8 mouse cellular contexts compared by ENCODE assay signal in the genomic region with DNA sequence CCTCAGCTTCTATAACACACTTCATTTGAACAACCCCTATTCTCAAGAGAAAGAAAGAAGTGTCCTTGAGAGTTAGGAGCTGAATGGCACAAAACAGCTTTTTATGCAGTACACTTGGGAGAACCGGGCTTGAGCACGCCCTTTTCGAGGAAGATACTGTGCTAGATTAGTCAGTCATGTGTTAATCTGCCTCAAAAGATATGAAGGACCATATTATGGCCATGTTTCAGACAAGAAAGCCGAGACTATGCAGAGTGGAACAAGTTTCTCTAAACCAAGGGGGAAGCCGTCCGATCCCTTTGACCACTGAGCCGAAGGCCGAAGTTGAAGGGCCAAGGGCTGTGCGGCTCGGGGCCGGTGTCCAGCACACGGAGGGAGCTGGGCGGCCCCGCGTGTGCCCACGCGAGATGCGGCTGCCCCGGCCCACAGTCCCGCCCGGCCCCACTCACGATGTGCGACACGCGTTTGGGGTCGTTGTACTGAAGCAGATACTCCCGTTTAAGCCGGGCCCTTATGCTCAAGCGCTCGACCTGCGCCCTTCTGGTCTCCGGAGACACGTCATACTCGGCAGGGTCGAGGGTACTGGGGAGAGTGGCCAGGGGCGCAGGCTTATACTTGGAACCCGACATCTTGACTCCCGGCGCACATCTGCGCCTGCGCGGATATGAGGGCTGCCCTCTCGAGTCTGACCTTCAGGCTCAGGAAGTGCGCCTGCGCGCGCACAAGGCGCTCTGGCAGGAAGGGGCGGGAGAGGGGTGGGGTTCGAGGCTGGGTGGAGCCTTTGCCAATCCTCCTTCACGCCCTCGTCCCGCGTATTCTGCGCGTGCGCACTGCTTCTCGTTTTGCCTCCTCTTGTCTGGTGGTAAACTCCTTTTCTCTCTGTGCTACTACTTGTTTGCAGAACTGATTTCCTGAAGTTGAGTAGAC. TPM values are rescaled to one million over a fixed set of nuclear protein-coding genes. Genes with fewer than 3 reads are reported as not detected.
DNase-seq lines count a peak whose midpoint lies in the region; ATAC-seq and TF ChIP-seq lines count a peak whose summit lies in the region.

A gene (minus strand): TSS at position 723 of the 927 bp plus-strand sequence.

- H3K27me3 ChIP-seq in heart, embryonic 12.5 days (replicated peaks) = no peaks in the 10 kb centered on the region
- no peaks in the 10 kb centered on the region for H3K27me3 ChIP-seq in kidney, postnatal 0 days (ENCODE audit: insufficient read depth, low read length)
- H3K27me3 ChIP-seq in liver, embryonic 11.5 days (replicated peaks; ENCODE audit: control insufficient read depth, insufficient read depth, low read length) = no peaks in the 10 kb centered on the region
- no peaks in the 10 kb centered on the region for H3K27me3 ChIP-seq in stomach, embryonic 14.5 days (ENCODE audit: control insufficient read depth, insufficient read depth, low read length)

- H3K4me2 ChIP-seq in heart, embryonic 12.5 days = peak within 1 kb of the TSS; percentile 76
- peak within 1 kb of the TSS; percentile 67 for H3K4me2 ChIP-seq in kidney, postnatal 0 days (ENCODE audit: low read length)
- peak within 1 kb of the TSS; percentile 63 for H3K4me2 ChIP-seq in liver, embryonic 11.5 days
- peak within 1 kb of the TSS; percentile 73 for H3K4me2 ChIP-seq in stomach, embryonic 14.5 days (replicated peaks; ENCODE audit: low read depth, low read length)

- peak within 1 kb of the TSS; percentile 92 for H3K4me3 ChIP-seq in heart, embryonic 12.5 days
- peak within 1 kb of the TSS; percentile 63 for H3K4me3 ChIP-seq in kidney, postnatal 0 days (replicated peaks; ENCODE audit: low read depth, low read length)
- H3K4me3 ChIP-seq in liver, embryonic 11.5 days (ENCODE audit: low read depth, low read length) = peak within 1 kb of the TSS; percentile 83
- peak within 1 kb of the TSS; percentile 54 for H3K4me3 ChIP-seq in stomach, embryonic 14.5 days (ENCODE audit: low read depth, low read length)

- H3K4me1 ChIP-seq in heart, embryonic 12.5 days (replicated peaks) = peaks cover 42% of the 10 kb centered on the region
- peaks cover 16% of the 10 kb centered on the region; the same call in 1 of the 2 replicates for H3K4me1 ChIP-seq in kidney, postnatal 0 days (replicated peaks; ENCODE audit: insufficient read depth, low read length)
- peaks cover 7% of the 10 kb centered on the region; the same call in 1 of the 2 replicates for H3K4me1 ChIP-seq in liver, embryonic 11.5 days (replicated peaks; ENCODE audit: control insufficient read depth, insufficient read depth, low read length)
- H3K4me1 ChIP-seq in stomach, embryonic 14.5 days (ENCODE audit: control insufficient read depth, insufficient read depth, low read length) = peaks cover 19% of the 10 kb centered on the region

- no peaks in the 10 kb centered on the region for H3K9me3 ChIP-seq in heart, embryonic 12.5 days (replicated peaks)
- no peaks in the 10 kb centered on the region for H3K9me3 ChIP-seq in kidney, postnatal 0 days (replicated peaks; ENCODE audit: low read length)
- no peaks in the 10 kb centered on the region for H3K9me3 ChIP-seq in liver, embryonic 11.5 days (ENCODE audit: control insufficient read depth, low read length)
- no peaks in the 10 kb centered on the region for H3K9me3 ChIP-seq in stomach, embryonic 14.5 days (ENCODE audit: control insufficient read depth, low read depth, low read length)

- H3K27ac ChIP-seq in heart, embryonic 12.5 days (ENCODE audit: poor library complexity, severe bottlenecking) = peak within 1 kb of the TSS; percentile 90
- H3K27ac ChIP-seq in kidney, postnatal 0 days = peak within 1 kb of the TSS; percentile 83
- H3K27ac ChIP-seq in liver, embryonic 11.5 days (ENCODE audit: low read depth, low read length) = peak within 1 kb of the TSS; percentile 80
- H3K27ac ChIP-seq in stomach, embryonic 14.5 days (ENCODE audit: low read length) = peak within 1 kb of the TSS; percentile 66

- 0 out of 2 replicates have a peak, but pooled peaks cover 3% of the 10 kb centered on the region for H3K36me3 ChIP-seq in heart, embryonic 12.5 days
- no peaks in the 10 kb centered on the region for H3K36me3 ChIP-seq in kidney, postnatal 0 days (ENCODE audit: insufficient read depth, low read length)
- H3K36me3 ChIP-seq in liver, embryonic 11.5 days (ENCODE audit: control insufficient read depth, insufficient read depth, low read length) = no peaks in the 10 kb centered on the region
- no peaks in the 10 kb centered on the region for H3K36me3 ChIP-seq in stomach, embryonic 14.5 days (ENCODE audit: control insufficient read depth, insufficient read depth, low read length)

- H3K9ac ChIP-seq in heart, embryonic 12.5 days = peak within 1 kb of the TSS; percentile 97
- H3K9ac ChIP-seq in kidney, postnatal 0 days (ENCODE audit: low read depth, low read length) = peak within 1 kb of the TSS; percentile 85
- peak within 1 kb of the TSS; percentile 87 for H3K9ac ChIP-seq in liver, embryonic 11.5 days (ENCODE audit: low read depth, low read length)
- H3K9ac ChIP-seq in stomach, embryonic 14.5 days (replicated peaks; ENCODE audit: low read depth, low read length) = peak within 1 kb of the TSS; percentile 83

- ATAC-seq in erythroid progenitor cell, adult 5-6 weeks (replicated peaks; ENCODE audit: low FRiP score, poor library complexity, severe bottlenecking) = peak; percentile 98
- ATAC-seq in heart, embryonic 12.5 days (ENCODE audit: insufficient number of reproducible peaks, low FRiP score) = peak; percentile 98
- peak; percentile 94 for ATAC-seq in kidney, postnatal 0 days (replicated peaks; ENCODE audit: low FRiP score, low read depth)
- peak; percentile 91 for ATAC-seq in liver, embryonic 11.5 days (replicated peaks; ENCODE audit: low FRiP score)
- ATAC-seq in stomach, embryonic 14.5 days (ENCODE audit: insufficient number of reproducible peaks, insufficient read depth, low FRiP score, low read depth) = peak; percentile 94

- no peak for TF ChIP-seq CTCF in kidney, postnatal 0 days (IDR thresholded peaks at IDR 0.05; ENCODE audit: low read depth)

- DNase-seq in CD4-positive helper T cell, adult 2 months (ENCODE audit: low read depth, low spot score) = peak; percentile 99
- peak; percentile 96 for DNase-seq in brain, embryonic 18.5 days (ENCODE audit: low read depth, low spot score)
- DNase-seq in kidney, postnatal 0 days (ENCODE audit: low spot score) = peak; percentile 99
- DNase-seq in liver, embryonic 11.5 days (ENCODE audit: low spot score) = peak; percentile 95
- peak; percentile 98 for DNase-seq in naive thymus-derived CD4-positive, alpha-beta T cell, adult 2 months (ENCODE audit: low read depth)

- under 1% methylated on average over 51 of the region's 58 CpGs for WGBS in heart, embryonic 12.5 days
- WGBS in kidney, postnatal 0 days = under 1% methylated on average over 51 of the region's 58 CpGs
- 0% methylated on average over 50 of the region's 58 CpGs for WGBS in liver, embryonic 11.5 days
- WGBS in stomach, embryonic 14.5 days = under 1% methylated on average over 48 of the region's 58 CpGs

RNA-seq across cellular contexts. Expression of the gene that starts here (rescaled TPM):
- 10.5 and 28.9 TPM in 2 replicates for total RNA-seq in erythroid progenitor cell, adult 5-6 weeks (2015; ENCODE audit: low replicate concordance)
- 5.6 and 26.3 TPM in 2 replicates for total RNA-seq in erythroid progenitor cell, adult 5-6 weeks (2017; ENCODE audit: low replicate concordance)
- 94.1 and 110 TPM in 2 replicates for polyA plus RNA-seq in heart, embryonic 12.5 days (2016; fragmentation: Nextera tagmentation; extraction: Ambion mirVana)
- 142 and 159 TPM in 2 replicates for polyA plus RNA-seq in kidney, postnatal 0 days (2015; fragmentation: Nextera tagmentation; extraction: Ambion mirVana)
- polyA plus RNA-seq in liver, embryonic 11.5 days (2014; fragmentation: Nextera tagmentation; extraction: Ambion mirVana) = 67.6 and 72.2 TPM in 2 replicates
- polyA plus RNA-seq in stomach, embryonic 14.5 days (2014; fragmentation: Nextera tagmentation; extraction: Ambion mirVana) = 62.5 and 69.3 TPM in 2 replicates

Comparison
In these comparisons a context has a peak if more than half of its experiments do, and no peak if none do; other contexts are left out.
1. Peak in every context shown above with its lines: DNase-seq, ATAC-seq, H3K4me3 ChIP-seq and H3K27ac ChIP-seq.